Mouse (Mus musculus) E14TG2a.4 (cell line): ENCODE data around the gene Smpd3.

ENCODE experiments used
- CTCF ChIP-seq: conservative IDR thresholded peaks from 2 replicates; pipeline ENCODE4 v1.5.1; 2014; ENCODE audit warnings: low read length
- NANOG ChIP-seq: IDR thresholded peaks from 2 replicates; pipeline ENCODE4 v1.6.1; 2014; ENCODE audit warnings: borderline replicate concordance, low read length, mixed read lengths
- POU5F1 ChIP-seq: IDR thresholded peaks from 2 replicates; pipeline ENCODE4 v1.6.1; 2014; ENCODE audit warnings: low read length, borderline replicate concordance

GRCm38 (mm10) chr8:106237106-106237505 is 100.7 kb downstream of the Smpd3 start:
- TF ChIP-seq CTCF (no peak), NANOG (no peak), POU5F1 (no peak)
